Mouse (Mus musculus) liver, embryonic 14.5 days (tissue): Measurements from ENCODE around the gene Teddm1a.

Experiments
- CTCF ChIP-seq: IDR thresholded peaks from 2 replicates; pipeline ENCODE4 v1.5.1; 2016; ENCODE audit warnings: antibody characterized with exemption, low read depth, control low read depth
- EP300 ChIP-seq: IDR thresholded peaks from 2 replicates; pipeline ENCODE4 v1.6.1; 2016; ENCODE audit warnings: antibody characterized with exemption, low read depth

DNA sequence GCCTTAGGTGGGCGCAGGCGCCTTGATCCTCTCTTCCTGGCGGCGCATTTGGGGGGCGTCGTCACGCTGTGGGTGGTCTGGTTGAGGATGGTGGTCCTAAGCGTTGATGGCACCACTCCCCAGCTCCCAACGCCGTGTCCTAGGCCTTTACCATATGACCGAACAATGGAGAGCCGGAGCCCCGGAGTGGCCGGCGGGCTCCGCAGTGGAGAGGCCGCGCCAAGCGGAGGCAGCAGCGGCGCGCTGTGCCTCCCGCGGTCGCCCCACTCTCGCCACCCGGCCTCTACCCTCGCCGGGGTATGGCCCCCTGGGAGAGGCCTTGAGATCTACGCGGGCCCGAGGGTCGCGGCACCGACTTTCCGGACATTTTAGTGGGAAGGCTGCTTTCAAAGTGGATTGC, 8.8 kb downstream of the Teddm1a start:
- TF ChIP-seq CTCF (no peak), EP300 (no peak)
